8 mouse cellular contexts compared by ENCODE assay signal in genomic region chr2:84827283-84827920, GRCm38 (mm10). TPM values are rescaled to one million over a fixed set of nuclear protein-coding genes. Genes with fewer than 3 reads are reported as not detected.
DNase-seq lines count a peak whose midpoint lies in the region; ATAC-seq and TF ChIP-seq lines count a peak whose summit lies in the region.

No protein-coding gene starts in this region.

- 1% methylated on average over 29 of the region's 29 CpGs for WGBS in lung, adult 2 months
- whole genome bisulfite sequencing in forebrain, embryonic 10.5 days: under 1% methylated on average over 29 of the region's 29 CpGs
- WGBS in intestine, postnatal 0 days: under 1% methylated on average over 29 of the region's 29 CpGs

- DNase-seq in lung, adult 2 months: no peak
- no peak for DNase-seq in lung, postnatal 10 days
- peak; percentile 26 for DNase-seq in adrenal gland, postnatal 25 days
- no peak for DNase-seq in forebrain, embryonic 10.5 days (ENCODE audit: extremely low spot score, low spot score)
- no peak for DNase-seq in T-cell, adult 2 months (ENCODE audit: low spot score)
- no peak for DNase-seq in left cerebral cortex, adult 8-10 months (ENCODE audit: low spot score in 2 of 2)

- peak; percentile 39 for ATAC-seq in intestine, postnatal 0 days
- peak; percentile 45 for ATAC-seq in megakaryocyte progenitor cell, adult 5-6 weeks (replicated peaks; ENCODE audit: poor library complexity)

- TF ChIP-seq POLR2A in lung, adult 2 months (IDR thresholded peaks at IDR 0.05; ENCODE audit: borderline replicate concordance, extremely low read depth, low read depth, low read length): no peak

- peak overlapping the region; percentile 91 for H3K4me2 ChIP-seq in intestine, postnatal 0 days (replicated peaks; ENCODE audit: low read depth)

- H3K4me3 ChIP-seq in lung, adult 2 months (replicated peaks; ENCODE audit: extremely low read depth, low read depth, low read length): peak overlapping the region; percentile 93
- peak overlapping the region; percentile 79 for H3K4me3 ChIP-seq in forebrain, embryonic 10.5 days
- peak overlapping the region; percentile 80 for H3K4me3 ChIP-seq in intestine, postnatal 0 days (ENCODE audit: low read depth, low read length)

- H3K9ac ChIP-seq in intestine, postnatal 0 days (ENCODE audit: low read depth, low read length): peak overlapping the region; percentile 46

- H3K36me3 ChIP-seq in forebrain, embryonic 10.5 days (replicated peaks): peaks cover 30% of the 10 kb centered on the region
- H3K36me3 ChIP-seq in intestine, postnatal 0 days (ENCODE audit: control insufficient read depth, insufficient read depth): peaks cover 14% of the 10 kb centered on the region

- no peaks in the 10 kb centered on the region for H3K9me3 ChIP-seq in forebrain, embryonic 10.5 days
- no peaks in the 10 kb centered on the region for H3K9me3 ChIP-seq in intestine, postnatal 0 days (ENCODE audit: control insufficient read depth)

- peak overlapping the region; percentile 83 for H3K27ac ChIP-seq in forebrain, embryonic 10.5 days
- peak overlapping the region; percentile 71 for H3K27ac ChIP-seq in intestine, postnatal 0 days (ENCODE audit: low read depth, low read length)

- H3K27me3 ChIP-seq in forebrain, embryonic 10.5 days (ENCODE audit: poor library complexity, severe bottlenecking): no peaks in the 10 kb centered on the region
- H3K27me3 ChIP-seq in intestine, postnatal 0 days (replicated peaks; ENCODE audit: control insufficient read depth, insufficient read depth, low read length): no peaks in the 10 kb centered on the region

- peaks cover 4% of the 10 kb centered on the region; the same call in 1 of the 2 replicates for H3K4me1 ChIP-seq in lung, adult 2 months (ENCODE audit: control insufficient read depth, insufficient read depth, low read length)
- H3K4me1 ChIP-seq in forebrain, embryonic 10.5 days: peaks cover 21% of the 10 kb centered on the region
- no peaks in the 10 kb centered on the region for H3K4me1 ChIP-seq in intestine, postnatal 0 days (replicated peaks; ENCODE audit: control insufficient read depth, insufficient read depth, low read length)

- TF ChIP-seq CTCF in lung, adult 2 months (IDR thresholded peaks at IDR 0.05; ENCODE audit: insufficient read depth, low read length): no peak
- TF ChIP-seq CTCF in intestine, postnatal 0 days (IDR thresholded peaks at IDR 0.05; ENCODE audit: low read depth): no peak

RNA-seq across cellular contexts. Expression of gene Timm10, which starts 0.6 kb away (rescaled TPM):
- 20.2 and 25.1 TPM in 2 replicates for polyA plus RNA-seq in lung, adult 2 months (2012; rRNA removed)
- total RNA-seq in adrenal gland, postnatal 25 days (2021): 40.4 and 43.8 TPM in 2 replicates
- polyA plus RNA-seq in forebrain, embryonic 10.5 days (2016; fragmentation: Nextera tagmentation; extraction: Ambion mirVana): 68.6 and 70.9 TPM in 2 replicates
- polyA plus RNA-seq in intestine, postnatal 0 days (2015; fragmentation: Nextera tagmentation; extraction: Ambion mirVana): 51.9 and 59.2 TPM in 2 replicates
- 40.2 and 55.6 TPM in 2 replicates for total RNA-seq in megakaryocyte progenitor cell, adult 5-6 weeks (2015)
- total RNA-seq in megakaryocyte progenitor cell, adult 5-6 weeks (2017): 39.6 and 46.2 TPM in 2 replicates
- total RNA-seq in left cerebral cortex, adult 8-10 months (2022): 10 to 100 TPM; 45.2 to 52.3 (median 46.5) TPM

RNA-seq across cellular contexts. Expression of gene Smtnl1, which starts 5.0 kb away (rescaled TPM):
- polyA plus RNA-seq in lung, adult 2 months (2012; rRNA removed): 3.5 TPM in 1 of 2 replicates, not detected in the other
- not detected in 2 replicates for total RNA-seq in adrenal gland, postnatal 25 days (2021)
- polyA plus RNA-seq in forebrain, embryonic 10.5 days (2016; fragmentation: Nextera tagmentation; extraction: Ambion mirVana): 0.46 TPM in 1 of 2 replicates, not detected in the other
- 0.46 and 0.81 TPM in 2 replicates for polyA plus RNA-seq in intestine, postnatal 0 days (2015; fragmentation: Nextera tagmentation; extraction: Ambion mirVana)
- total RNA-seq in megakaryocyte progenitor cell, adult 5-6 weeks (2015): not detected in 2 replicates
- 0.24 TPM in 1 of 2 replicates, not detected in the other for total RNA-seq in megakaryocyte progenitor cell, adult 5-6 weeks (2017)
- not detected for total RNA-seq in left cerebral cortex, adult 8-10 months (2022)

RNA-seq across cellular contexts. Expression of gene Slc43a1, which starts 11.2 kb away (rescaled TPM):
- 3.9 and 7.5 TPM in 2 replicates for polyA plus RNA-seq in lung, adult 2 months (2012; rRNA removed)
- total RNA-seq in adrenal gland, postnatal 25 days (2021): 2.4 and 4.3 TPM in 2 replicates
- polyA plus RNA-seq in forebrain, embryonic 10.5 days (2016; fragmentation: Nextera tagmentation; extraction: Ambion mirVana): 28.5 and 29.3 TPM in 2 replicates
- 3.6 and 4.1 TPM in 2 replicates for polyA plus RNA-seq in intestine, postnatal 0 days (2015; fragmentation: Nextera tagmentation; extraction: Ambion mirVana)
- total RNA-seq in megakaryocyte progenitor cell, adult 5-6 weeks (2015): 25.7 and 33.4 TPM in 2 replicates
- 14.2 and 15.0 TPM in 2 replicates for total RNA-seq in megakaryocyte progenitor cell, adult 5-6 weeks (2017)
- total RNA-seq in left cerebral cortex, adult 8-10 months (2022): under 1 TPM in 2 of 4 experiments, not detected in 2; 0.09 to 0.20 TPM

RNA-seq across cellular contexts. Expression of gene Ube2l6, which starts 28.8 kb away (rescaled TPM):
- 45.0 and 47.0 TPM in 2 replicates for polyA plus RNA-seq in lung, adult 2 months (2012; rRNA removed)
- total RNA-seq in adrenal gland, postnatal 25 days (2021): 16.9 and 19.9 TPM in 2 replicates
- 28.8 and 33.1 TPM in 2 replicates for polyA plus RNA-seq in forebrain, embryonic 10.5 days (2016; fragmentation: Nextera tagmentation; extraction: Ambion mirVana)
- polyA plus RNA-seq in intestine, postnatal 0 days (2015; fragmentation: Nextera tagmentation; extraction: Ambion mirVana): 115 and 117 TPM in 2 replicates
- 9.6 and 11.2 TPM in 2 replicates for total RNA-seq in megakaryocyte progenitor cell, adult 5-6 weeks (2015)
- 8.5 and 12.7 TPM in 2 replicates for total RNA-seq in megakaryocyte progenitor cell, adult 5-6 weeks (2017)
- total RNA-seq in left cerebral cortex, adult 8-10 months (2022): 1 to 10 TPM; 7.3 to 8.4 (median 7.6) TPM

RNA-seq across cellular contexts. Expression of gene Serping1, which starts 52.2 kb away (rescaled TPM):
- 822 and 853 TPM in 2 replicates for polyA plus RNA-seq in lung, adult 2 months (2012; rRNA removed)
- total RNA-seq in adrenal gland, postnatal 25 days (2021): 31.8 and 33.5 TPM in 2 replicates
- polyA plus RNA-seq in forebrain, embryonic 10.5 days (2016; fragmentation: Nextera tagmentation; extraction: Ambion mirVana): 22.7 and 23.2 TPM in 2 replicates
- polyA plus RNA-seq in intestine, postnatal 0 days (2015; fragmentation: Nextera tagmentation; extraction: Ambion mirVana): 49.4 and 50.7 TPM in 2 replicates
- total RNA-seq in megakaryocyte progenitor cell, adult 5-6 weeks (2015): 0.22 TPM in 1 of 2 replicates, not detected in the other
- total RNA-seq in megakaryocyte progenitor cell, adult 5-6 weeks (2017): not detected in 2 replicates
- 1 to 10 TPM; 6.6 to 9.6 (median 7.8) TPM for total RNA-seq in left cerebral cortex, adult 8-10 months (2022)
